Mouse (Mus musculus) regulatory T cell (primary cell): ENCODE measurements around the gene Pde3b.

Experiments used
- in situ Hi-C: fragments of 300-600 bp; cut with MboI, MseI; formaldehyde crosslinking; loops from one replicate; pipeline ENCODE4 v1.15.1; 2025; ENCODE audit warnings: high pct_unique_total_duplicates

Gene Pde3b

DNA sequence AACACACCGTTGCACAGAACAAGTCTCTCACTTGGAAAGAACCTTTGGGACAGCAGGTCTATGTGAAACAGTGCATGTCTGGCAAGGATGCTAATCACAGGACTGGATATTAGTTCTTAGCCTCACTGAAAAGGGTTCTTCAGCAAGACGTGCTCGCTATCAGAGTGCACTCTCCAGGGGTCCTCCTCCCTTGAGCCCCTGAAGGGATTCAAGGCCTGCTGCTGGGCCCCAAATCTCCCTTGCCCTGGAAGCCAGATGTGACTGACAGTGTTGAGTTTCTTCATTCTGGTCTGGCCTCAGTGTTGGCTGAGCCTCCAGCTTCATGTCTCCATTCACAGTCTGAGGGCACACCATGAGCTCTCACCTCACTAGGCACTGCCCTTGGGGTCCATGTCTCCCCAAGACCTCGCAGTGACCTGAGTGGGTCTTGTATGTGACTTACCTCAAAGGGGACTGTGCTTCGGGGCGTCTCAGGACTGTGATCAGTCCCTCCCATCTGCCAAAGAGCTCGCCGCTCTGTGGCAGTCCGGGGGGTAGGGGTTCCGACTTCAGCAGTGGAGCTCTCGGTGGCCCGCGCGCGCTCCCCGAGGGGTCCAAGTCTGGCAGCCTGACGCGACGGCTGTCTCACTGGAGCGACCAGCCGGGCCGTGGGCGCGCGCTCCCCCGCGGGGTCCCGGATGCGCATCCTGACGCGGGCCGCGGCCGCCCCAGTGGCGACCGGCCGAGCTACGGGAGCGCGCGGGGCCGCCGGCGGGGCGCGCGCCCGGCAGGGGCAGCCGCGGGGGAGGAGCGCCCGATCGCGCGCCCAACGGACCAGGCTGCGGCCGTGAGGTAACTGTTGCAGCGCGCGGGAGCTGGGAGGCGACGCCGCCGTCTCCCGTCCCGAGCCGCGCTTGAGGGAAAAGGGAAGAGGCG lies at the start of gene Pde3b:
TSS of gene Pde3b (plus strand) at position 861 of the 915 bp plus-strand sequence.
- in situ Hi-C loops: loop anchor here (5.0 kb wide), 1 partner anchor 68 kb away; no protein-coding TSS in a partner anchor

DNA sequence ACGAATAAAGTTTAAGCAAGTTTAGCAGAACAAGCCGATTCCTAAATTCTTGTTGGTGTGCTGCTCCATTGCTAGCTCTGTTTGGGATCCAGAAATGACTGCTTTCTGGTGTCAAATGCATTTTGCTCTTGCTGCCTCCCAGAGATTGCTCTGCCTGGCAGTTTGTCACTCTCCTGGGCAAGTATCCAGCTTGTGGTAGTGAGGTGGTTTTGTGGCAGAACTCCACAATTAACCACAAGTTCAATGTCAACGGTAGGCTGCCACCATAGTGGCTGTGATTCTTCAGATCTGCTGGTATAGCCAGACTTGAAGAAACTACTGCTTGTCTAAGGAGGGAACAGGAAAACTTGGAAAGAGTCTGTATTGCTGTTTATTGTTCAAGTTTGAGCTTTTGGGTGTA lies 13.0 kb upstream of the Pde3b start:
- in situ Hi-C loops: no loop called here

DNA sequence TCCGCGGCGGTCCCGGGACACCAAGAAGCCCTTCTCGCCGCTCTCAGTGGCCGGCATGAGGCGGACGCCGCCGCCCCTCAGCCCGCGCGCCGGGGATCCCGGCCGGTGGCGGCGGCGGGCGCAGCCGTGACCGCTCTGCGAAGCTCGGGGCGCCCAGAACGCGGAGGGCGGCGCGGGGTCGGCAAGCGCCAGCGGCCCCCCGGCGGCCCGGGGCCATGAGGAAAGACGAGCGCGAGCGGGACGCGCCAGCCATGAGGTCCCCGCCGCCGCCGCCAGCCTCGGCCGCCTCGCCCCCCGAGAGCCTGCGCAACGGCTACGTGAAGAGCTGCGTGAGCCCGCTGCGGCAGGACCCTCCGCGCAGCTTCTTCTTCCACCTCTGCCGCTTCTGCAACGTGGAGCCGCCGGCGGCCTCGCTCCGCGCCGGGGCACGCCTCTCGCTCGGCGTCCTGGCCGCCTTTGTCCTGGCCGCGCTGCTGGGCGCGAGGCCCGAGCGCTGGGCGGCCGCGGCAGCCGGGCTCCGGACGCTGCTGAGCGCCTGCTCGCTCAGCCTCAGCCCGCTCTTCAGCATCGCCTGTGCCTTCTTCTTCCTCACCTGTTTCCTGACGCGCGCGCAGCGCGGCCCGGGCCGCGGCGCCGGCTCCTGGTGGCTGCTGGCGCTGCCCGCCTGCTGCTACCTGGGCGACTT lies 397 bp downstream of the Pde3b start:
- in situ Hi-C loops: loop anchor here (5.0 kb wide), 1 partner anchor 67 kb away; no protein-coding TSS in a partner anchor

DNA sequence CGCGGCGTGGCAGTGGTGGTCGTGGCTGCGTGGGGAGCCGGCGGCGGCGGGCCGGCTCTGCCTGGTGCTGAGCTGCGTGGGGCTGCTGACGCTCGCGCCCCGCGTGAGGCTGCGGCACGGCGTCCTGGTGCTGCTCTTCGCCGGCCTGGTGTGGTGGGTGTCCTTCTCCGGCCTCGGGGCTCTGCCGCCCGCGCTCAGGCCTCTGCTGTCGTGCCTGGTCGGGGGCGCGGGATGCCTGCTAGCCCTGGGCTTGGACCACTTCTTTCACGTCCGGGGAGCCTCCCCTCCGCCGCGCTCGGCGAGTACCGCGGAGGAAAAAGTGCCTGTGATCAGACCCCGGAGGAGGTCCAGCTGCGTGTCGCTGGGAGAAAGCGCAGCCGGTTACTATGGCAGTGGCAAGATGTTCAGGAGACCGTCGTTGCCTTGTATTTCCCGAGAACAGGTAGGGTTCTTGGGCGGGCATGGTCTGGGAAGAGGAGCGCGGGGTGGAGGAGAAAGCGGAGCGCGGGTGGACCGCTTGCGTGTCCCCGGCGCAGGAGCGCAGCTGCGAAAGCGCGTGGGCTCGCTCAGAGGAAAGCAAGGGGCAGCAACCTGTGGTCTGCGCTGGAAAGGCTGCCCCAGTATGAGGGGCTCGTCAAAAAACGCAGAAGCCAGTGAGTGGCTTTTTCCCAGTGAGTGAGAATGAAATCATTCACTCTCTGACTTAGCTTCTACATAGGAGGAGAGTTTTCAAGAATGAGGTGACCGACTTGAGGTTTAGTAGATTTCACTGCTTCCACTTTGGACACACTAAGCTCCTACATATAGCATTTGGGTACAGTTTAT lies 1.2 kb downstream of the Pde3b start:
- in situ Hi-C loops: loop anchor here (5.0 kb wide), 1 partner anchor 66 kb away; no protein-coding TSS in a partner anchor

DNA sequence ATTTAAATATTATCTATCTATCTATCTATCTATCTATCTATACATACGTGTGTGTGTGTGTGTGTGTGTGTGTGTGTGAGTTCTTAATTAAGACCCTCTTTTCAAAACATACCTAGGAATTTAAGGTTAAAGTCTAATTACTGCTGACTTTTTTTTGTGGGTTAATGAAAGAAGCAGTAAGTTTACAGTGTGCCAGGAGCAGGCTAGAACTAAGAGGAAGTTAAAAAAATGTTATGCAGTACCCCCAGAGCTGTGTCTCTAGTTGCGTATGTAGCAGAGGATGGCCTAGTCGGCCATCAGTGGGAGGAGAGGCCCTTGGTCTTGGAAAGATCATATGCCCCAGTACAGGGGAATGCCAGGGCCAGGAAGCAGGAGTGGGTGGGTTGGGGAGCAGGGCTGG lies 4.2 kb downstream of the Pde3b start:
- in situ Hi-C loops: loop anchor here (5.0 kb wide), 1 partner anchor 63 kb away; no protein-coding TSS in a partner anchor

DNA sequence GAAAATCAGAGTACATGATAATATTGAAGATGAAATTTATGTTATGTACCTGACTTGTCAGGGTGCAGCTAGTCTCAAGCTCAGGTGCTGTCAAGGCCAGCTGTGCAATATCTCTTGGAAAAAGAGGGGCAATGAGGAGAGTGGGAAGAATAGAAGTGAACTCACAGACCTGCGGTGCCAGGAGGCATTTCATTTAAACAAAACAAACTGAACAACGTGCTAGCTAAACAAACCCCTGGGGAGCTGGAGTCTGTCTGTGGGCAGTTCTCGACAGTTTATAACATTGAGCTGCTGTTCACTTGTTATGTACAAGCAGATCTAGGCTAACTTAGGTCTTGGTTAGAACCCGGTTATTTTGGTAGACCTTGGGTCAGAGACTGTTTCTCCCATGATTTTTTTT lies 5.8 kb downstream of the Pde3b start:
- in situ Hi-C loops: no loop called here

DNA sequence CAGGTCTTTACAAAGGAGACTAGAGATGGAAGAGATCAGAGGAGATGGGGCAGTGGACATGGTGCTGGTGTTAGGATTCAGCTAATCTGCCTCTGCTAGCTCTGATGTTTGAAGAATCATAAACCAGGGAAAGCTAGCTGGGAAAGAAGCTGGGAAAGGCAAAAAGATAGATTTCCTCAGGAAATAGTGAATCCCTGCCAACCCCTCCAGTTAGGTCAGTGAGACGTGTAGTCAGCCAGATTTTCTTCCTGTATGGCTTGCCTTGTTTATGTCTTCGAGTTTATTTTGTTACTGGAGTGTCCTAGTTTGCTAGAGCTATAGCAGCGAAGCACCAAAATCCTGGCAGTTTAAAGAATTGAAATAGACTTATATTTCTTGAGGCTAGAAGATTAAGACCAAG lies 7.1 kb downstream of the Pde3b start:
- in situ Hi-C loops: no loop called here

DNA sequence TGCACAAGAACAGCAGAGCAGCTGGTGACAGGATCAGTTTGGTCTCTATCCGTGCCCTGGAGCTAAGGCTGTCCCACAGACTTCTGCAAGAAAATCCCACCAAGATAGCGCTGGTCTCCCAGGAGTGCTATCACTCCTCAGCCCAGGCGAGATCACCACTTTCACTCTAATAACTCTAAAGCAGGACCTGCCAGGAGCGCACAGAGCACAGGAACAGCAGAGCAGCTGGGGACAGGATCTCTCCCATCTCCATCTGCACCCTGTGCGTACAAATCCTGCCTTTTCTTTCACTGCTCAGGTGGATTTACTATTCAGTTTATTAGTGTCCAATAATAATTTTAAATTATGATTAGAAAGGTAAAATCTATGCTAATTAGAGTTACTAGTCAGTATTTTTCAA lies 14.7 kb downstream of the Pde3b start:
- in situ Hi-C loops: no loop called here

DNA sequence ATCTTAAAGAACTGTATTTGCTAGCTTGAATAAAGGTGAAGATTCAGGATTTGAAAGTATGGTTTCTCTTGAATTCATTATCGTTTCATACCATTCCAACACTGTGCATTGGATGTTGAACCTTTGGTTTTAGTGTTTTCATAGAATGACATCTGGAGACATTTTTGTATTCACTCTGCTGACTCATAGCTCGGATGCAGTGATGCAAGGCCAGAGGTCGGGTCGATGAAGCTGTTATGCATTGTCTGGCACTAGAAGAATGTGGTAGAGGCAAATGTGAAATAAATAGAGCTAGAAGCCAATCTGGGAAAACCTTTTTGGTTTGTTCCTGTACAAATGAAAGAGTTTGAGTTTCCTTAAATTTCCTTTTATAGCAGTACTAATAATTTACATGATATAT lies 16.9 kb downstream of the Pde3b start:
- in situ Hi-C loops: no loop called here

DNA sequence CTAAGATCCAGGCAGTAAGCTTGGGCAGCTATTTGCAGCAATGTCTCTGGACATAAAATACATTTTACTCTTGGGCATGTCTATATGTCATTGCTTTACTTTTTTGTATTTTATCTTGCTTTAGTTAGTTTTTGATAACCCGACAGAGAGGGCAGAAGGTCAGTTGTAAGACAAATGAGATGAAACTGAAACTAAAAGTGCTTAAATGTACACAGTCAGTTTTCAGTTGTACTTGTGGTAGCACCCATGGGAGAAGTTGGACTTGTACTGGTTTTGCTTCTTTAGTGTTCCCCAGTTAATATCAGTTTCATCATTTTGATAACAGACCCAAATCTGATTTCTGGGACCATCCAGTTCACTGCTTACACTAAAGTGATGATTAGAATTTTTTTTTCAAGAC lies 24.6 kb downstream of the Pde3b start:
- in situ Hi-C loops: no loop called here

DNA sequence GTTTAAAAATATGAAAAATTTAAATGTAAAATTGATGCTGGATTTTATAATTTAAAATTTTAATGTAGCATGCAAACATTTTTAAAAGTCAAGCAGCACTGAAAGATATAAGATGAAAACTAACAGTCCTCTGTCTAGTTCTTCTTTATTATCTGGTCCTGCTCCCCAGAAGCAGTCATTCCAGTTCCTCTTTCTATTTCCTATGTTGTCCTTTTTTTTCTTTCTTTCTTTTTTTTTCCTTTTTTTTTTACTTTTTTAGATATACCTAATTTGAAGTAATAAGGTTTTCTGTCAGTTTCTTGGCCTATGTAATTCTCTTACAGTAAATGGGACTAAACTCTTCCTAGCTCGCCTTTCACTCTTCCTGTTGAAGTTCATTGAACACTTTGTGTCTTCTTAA lies 25.4 kb downstream of the Pde3b start:
- in situ Hi-C loops: no loop called here

DNA sequence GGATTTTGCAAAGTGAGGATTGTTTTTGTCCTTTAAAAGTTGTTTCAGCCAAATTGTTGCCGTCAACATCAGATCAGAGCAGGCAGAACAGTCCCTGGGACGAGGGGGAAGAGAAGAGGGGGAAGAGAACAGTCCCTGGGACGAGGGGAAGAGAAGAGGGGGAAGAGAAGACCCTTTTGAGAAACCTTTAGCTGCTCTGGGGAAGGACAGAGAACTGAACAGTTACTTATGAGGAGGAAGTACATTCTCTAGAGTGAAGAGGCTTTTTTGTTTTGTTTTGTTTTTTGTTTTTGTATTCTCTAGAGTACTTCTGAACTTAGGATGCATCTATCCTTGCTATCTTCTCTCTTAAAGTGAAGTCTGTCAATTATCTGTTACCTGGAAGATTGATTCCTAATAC lies 37.8 kb downstream of the Pde3b start:
- in situ Hi-C loops: no loop called here

DNA sequence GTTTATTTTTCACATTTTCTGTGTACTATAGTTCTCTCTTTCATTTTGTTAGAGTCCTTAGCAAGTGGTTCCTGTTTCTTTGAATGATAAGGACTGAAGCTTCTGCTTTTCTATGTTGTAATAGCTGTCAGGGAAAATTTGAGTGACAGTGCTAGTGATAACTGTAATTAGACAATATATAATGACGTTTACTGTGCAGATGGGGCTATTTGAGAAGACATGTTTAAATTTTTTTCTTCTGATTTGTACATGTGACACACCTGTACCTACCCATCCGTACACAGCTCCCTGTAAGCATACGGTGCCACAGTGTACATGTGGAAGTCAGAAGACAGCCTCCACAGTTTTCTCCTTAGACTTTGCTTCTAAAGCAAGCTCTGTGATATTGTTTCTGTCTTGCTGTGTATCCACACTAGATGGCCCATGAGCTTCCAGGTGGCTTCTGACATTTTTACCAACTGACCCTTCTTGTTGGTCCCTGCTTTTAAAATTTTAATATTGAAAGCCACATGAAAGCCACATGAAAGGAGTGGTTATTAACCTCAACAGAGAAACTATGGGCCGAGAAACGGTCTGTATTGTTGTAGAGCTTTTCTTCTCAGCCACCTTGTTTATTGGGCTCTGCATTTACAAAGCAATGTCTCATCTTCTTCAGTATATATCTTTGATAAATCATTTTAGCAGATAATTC lies 38.4 kb downstream of the Pde3b start:
- in situ Hi-C loops: no loop called here

DNA sequence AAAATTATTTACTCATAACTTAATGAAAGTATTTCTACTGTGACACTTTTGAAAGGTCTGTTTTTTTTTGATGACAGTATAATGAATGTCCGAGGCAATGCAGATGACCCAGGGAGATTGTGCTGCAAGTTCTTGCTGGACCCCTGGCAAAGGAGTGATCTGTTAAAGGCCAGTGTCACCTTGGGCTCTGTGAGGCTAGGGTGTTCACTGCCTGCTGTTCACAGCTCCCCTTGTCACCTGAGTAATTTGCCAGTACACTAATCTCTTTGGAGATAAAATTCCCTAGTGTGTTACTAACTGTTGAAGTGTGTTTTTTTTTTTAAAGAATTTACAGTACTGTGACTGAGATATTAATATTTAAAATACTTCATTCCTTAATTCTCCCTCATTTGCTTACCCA lies 39.8 kb downstream of the Pde3b start:
- in situ Hi-C loops: no loop called here

DNA sequence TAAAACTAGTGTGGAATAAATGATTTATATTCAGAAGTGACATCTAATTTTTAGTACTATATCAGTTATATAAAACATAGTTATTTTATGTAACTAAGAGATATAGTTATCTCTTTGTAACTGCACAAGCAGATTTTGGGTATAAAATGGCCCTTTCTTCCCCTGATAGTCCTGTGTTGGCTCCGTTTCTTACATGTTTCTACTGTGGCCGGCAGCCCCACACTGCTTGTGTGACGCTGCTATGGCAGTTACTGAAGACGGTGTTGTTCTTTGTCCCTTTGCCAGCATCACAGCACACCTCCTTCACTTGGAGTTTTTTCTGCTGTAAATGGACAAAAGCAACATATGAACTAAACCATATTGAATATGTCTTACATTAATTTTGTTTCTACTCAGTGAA lies 41.8 kb downstream of the Pde3b start:
- in situ Hi-C loops: no loop called here

DNA sequence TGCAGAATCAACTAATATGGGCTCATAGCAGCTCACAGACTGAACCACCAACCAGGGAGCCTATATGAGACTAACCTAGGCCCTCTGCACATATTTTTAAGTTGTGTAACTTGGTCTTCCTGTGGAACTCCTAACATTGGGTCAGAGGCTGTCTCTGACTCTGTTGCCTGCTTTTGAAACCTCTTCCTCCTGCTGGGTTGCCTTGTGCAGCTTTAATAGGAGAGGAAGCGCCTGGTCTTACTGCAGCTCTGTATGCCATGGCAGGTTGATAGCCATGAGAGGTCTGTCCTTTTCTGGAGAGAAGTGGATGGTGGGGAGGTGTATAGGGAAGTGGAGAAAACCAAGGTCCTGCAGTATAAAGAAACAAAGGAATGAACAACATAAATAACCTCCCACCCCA lies 44.8 kb downstream of the Pde3b start:
- in situ Hi-C loops: no loop called here

DNA sequence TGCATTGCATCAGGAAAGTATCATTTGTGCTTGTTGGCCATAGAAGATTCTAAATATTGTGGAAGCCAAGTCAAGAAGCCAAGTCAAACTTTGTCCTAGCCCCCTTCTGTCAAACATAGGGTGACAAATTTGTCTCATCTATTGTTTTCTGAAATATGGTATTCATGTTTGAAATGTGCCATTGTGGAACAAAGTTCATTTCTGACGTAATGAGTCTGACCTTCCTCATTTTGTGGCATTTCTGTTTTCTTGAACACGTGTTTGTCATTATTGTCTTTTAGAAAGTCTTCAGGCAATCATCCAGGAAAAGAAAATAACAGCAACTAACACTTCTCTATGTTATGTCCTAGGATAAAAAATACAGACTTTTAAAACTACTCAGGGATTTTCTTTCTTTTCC lies 46.6 kb downstream of the Pde3b start:
- in situ Hi-C loops: no loop called here

DNA sequence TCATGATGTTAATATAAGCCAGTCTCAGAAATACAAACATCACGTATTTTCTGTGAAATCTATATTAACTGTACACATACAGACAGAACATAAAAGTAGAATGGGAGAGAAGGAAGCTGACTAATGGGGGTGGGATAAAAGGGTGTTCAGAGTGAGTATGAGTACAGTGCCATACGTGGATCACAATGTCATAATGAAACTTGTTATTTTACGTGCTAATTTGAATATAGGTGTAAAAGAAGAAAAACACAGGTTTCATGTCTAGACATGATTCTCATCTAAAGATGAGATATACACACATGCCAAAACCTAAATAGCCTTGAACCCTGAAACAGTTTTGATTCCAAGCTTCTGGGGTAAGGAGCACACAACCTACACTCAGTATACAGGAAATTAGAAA lies 51.3 kb downstream of the Pde3b start:
- in situ Hi-C loops: no loop called here

DNA sequence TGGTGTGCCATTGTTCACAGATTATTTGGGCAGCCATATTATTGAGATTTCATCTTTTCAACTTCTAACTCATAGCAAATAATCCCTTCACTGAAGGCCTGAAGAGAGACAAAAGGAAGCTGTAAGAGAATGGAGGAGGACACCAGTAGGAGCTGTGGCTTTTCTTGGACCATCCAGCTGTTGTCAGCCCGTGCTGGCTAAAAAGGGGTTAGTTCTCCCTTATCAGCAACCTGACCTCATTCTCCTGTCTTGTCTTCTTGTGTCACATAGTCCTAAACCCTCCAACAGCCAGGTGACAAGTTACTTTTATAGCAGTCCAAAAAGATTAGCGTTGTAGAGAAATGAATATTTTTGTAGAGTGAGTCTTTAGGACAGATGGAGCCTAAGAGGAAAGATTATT lies 57.4 kb downstream of the Pde3b start:
- in situ Hi-C loops: no loop called here

DNA sequence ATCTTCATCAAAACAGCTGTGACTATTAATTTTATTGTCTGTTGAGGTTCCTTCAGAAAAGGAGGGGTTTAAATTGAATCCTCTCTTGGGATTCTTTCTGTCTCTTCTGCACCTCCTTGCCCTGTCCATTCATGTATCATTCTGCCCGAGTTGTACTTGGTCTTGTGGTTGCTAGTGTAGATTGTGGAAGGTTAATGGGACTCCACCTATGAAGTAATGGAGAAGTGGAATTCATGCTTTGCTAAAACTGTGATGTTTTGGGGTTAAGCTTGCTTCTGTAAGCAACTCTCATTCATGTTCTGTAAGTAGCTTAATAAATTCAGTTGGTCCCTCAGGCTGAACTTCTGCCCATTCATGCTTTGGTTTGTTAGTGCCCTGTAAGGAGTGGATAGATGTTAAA lies 59.8 kb downstream of the Pde3b start:
- in situ Hi-C loops: loop anchor here (25.0 kb wide), 2 partner anchors 188 to 413 kb away; partner anchors contain the start of gene Psma1

DNA sequence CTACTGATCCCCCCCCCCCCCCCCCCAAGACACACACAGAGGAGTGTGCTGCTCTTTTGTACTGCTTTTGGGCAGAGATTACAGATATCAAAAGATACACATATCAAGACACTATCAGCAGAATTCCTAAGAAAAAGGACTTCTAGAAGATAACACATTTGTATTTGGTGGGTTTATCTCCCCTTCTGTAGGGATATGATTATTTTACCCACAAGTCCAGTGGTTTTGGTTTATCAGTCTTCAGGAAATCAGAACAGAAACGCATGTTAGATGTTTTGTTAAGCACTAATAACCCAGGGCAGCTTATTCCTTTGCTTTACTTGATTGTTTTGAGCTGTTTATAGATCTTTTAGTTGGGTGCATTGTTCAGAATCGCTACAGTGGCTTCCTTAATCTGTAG lies 62.8 kb downstream of the Pde3b start:
- in situ Hi-C loops: loop anchor here (25.0 kb wide), 2 partner anchors 191 to 416 kb away; partner anchors contain the start of gene Psma1
